Comparison of ENCODE assay signal across 14 mouse cellular contexts in the genomic region with DNA sequence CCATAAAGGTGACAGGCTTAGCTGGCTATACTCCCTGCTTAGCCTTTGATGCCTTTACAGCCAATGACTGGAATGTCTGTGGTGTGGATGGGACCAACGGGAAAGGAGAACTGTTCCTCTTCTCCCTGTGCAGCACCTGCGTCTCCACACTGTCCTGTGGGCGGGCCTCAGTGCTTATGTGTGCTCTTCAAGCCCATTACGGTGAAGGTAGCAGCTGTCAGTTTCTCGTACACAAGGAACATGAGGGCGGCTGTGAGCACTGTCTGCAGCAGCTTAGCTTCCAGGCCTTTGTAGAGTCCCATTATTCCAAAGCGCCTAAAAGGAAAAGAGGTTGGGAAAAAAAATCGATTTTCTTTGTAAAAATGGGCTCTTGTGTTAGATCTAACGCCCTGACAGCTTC.
"Had no signal": no experiment of that assay in that cellular context is flagged by ENCODE, and none has a peak within 500 bp of the region (broad histone marks: within the 10 kb centered on the region; RNA-seq: fewer than 3 reads in every experiment).

No protein-coding gene starts in this region.

- DNase-seq: lung, adult 2 months; lung, postnatal 14 days; lung, postnatal 36 days; thymus, adult 2 months; thymus, postnatal 25 days; thymus, postnatal 4 days had no signal

- H3K27ac ChIP-seq: lung, embryonic 15.5 days; macrophage; midbrain, embryonic 13.5 days; midbrain, embryonic 15.5 days; neural tube, embryonic 12.5 days; stomach, embryonic 15.5 days; stomach, postnatal 0 days had no signal

- H3K4me3 ChIP-seq: lung, embryonic 15.5 days; megakaryocyte, embryonic 14.5 days; midbrain, embryonic 13.5 days; midbrain, embryonic 15.5 days; neural tube, embryonic 12.5 days; stomach, embryonic 15.5 days had no signal
